Mouse (Mus musculus) kidney, adult 2 months (tissue): Measurements from ENCODE around the gene Ttll6.
A peak's percentile ranks its signal among the peaks of the same experiment; 100 is the strongest.

Experiments used
- CTCF ChIP-seq: fragments of 200-500 bp; conservative IDR thresholded peaks from 2 replicates; pipeline ENCODE4 v1.5.1; 2011; ENCODE audit warnings: low read depth, mild to moderate bottlenecking, control low read depth, low read length, moderate library complexity, mixed read lengths; ENCODE audit not compliant: insufficient read depth, insufficient read length
- POLR2A ChIP-seq: fragments of 200-500 bp; IDR thresholded peaks from one replicate; pipeline ENCODE4 v1.6.1; 2011; ENCODE audit warnings: low read depth, low read length, control low read depth

- TF ChIP-seq CTCF (peak; percentile 32), POLR2A (no peak)
Observed at GRCm38 (mm10) chr11:96198642-96199041, 65.1 kb downstream of the Ttll6 start.
